Mouse (Mus musculus) mouse trophoblast stem cell (cell line): ENCODE results near the gene Slc18b1.
"Not testable (repeated sequence)": the region's sequence is repeated elsewhere in the genome, so short reads cannot be mapped to it uniquely, and the experiment has no call there.

Experiments
- in situ Hi-C, 2 experiments: fragments of 300-500 bp; cut with MseI, MboI; formaldehyde crosslinking; loops; 2 replicates in 1 of 2; 3 replicates in 1 of 2; pipeline ENCODE4 v1.15.1; 2025

Gene Slc18b1

GRCm38 (mm10) chr10:23796551-23797503 is at the start of gene Slc18b1:
Gene Slc18b1, plus strand, starts transcription at chr10:23796986.
- in situ Hi-C loops: no loop called here

- in situ Hi-C loops: loop anchor here in 1 of 2 experiments (25.0 kb wide), 1 partner anchor 642 kb away; no protein-coding TSS in a partner anchor
Observed at GRCm38 (mm10) chr10:23754166-23754565, 42.6 kb upstream of the Slc18b1 start.

GRCm38 (mm10) chr10:23777288-23777945 is 19.4 kb upstream of the Slc18b1 start:
- in situ Hi-C loops: no loop called here

- in situ Hi-C loops: no loop called here
Observed at GRCm38 (mm10) chr10:23780539-23781275, 16.1 kb upstream of the Slc18b1 start.

- in situ Hi-C loops: no loop called here
Observed at GRCm38 (mm10) chr10:23781760-23782735, 14.7 kb upstream of the Slc18b1 start.

- in situ Hi-C loops: no loop called here
Observed at GRCm38 (mm10) chr10:23782855-23783492, 13.8 kb upstream of the Slc18b1 start.

- in situ Hi-C loops: no loop called here
Observed at GRCm38 (mm10) chr10:23783493-23783884, 13.3 kb upstream of the Slc18b1 start.

- in situ Hi-C loops: no loop called here
Observed at GRCm38 (mm10) chr10:23784121-23784520, 12.7 kb upstream of the Slc18b1 start.

GRCm38 (mm10) chr10:23785599-23785998 is 11.2 kb upstream of the Slc18b1 start:
- in situ Hi-C loops: not testable (repeated sequence)

- in situ Hi-C loops: no loop called here
Observed at GRCm38 (mm10) chr10:23786040-23786439, 10.7 kb upstream of the Slc18b1 start.

- in situ Hi-C loops: not testable (repeated sequence)
Observed at GRCm38 (mm10) chr10:23786631-23787038, 10.2 kb upstream of the Slc18b1 start.

- in situ Hi-C loops: no loop called here
Observed at GRCm38 (mm10) chr10:23787062-23787821, 9.5 kb upstream of the Slc18b1 start, which contains the start of gene Rps12. Gene Rps12, minus strand, starts transcription at chr10:23787275.

- in situ Hi-C loops: no loop called here
Observed at GRCm38 (mm10) chr10:23788056-23788600, 8.7 kb upstream of the Slc18b1 start.

- in situ Hi-C loops: no loop called here
Observed at GRCm38 (mm10) chr10:23795871-23796520, 790 bp upstream of the Slc18b1 start.

GRCm38 (mm10) chr10:23797606-23798005 is 820 bp downstream of the Slc18b1 start:
- in situ Hi-C loops: no loop called here

- in situ Hi-C loops: no loop called here
Observed at GRCm38 (mm10) chr10:23798142-23798541, 1.4 kb downstream of the Slc18b1 start.

- in situ Hi-C loops: no loop called here
Observed at GRCm38 (mm10) chr10:23799933-23800332, 3.1 kb downstream of the Slc18b1 start.

- in situ Hi-C loops: no loop called here
Observed at GRCm38 (mm10) chr10:23802911-23803310, 6.1 kb downstream of the Slc18b1 start.

- in situ Hi-C loops: no loop called here
Observed at GRCm38 (mm10) chr10:23804665-23805064, 7.9 kb downstream of the Slc18b1 start.
